Mouse (Mus musculus): ENCODE data around the gene Helb. TPM values are rescaled to one million over a fixed set of nuclear protein-coding genes. Genes with fewer than 3 reads are reported as not detected.
"Not testable (repeated sequence)": the region's sequence is repeated elsewhere in the genome, so short reads cannot be mapped to it uniquely, and the experiment has no call there.

Helb gene
- total and polyA plus RNA-seq, 2 experiments from 2014 or later: 2.1 to 3.9 TPM

DNA sequence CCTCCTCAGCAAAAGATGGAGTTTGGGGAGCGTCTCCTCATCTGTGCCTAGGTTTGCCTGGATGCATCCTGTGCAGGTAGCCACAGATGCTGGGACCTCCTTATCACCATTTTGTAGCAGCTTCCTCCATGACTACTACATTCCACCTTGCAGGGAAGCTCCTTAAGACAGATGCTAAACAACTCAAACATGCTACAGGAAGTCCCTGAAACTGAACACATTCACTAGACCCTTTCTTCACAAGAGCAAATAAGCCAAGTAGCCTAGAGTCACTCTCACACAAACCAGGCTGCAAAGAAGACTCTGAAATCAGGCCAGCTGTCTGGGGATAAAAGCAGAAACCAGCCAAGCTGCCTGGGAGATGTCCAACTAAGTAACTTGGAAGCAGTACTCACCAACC lies 2.5 kb upstream of the Helb start:
- no peak overlapping the region for H3K4me2 ChIP-seq (ENCODE audit: low read depth)
- H3K4me1 ChIP-seq (ENCODE audit: insufficient read depth): peaks cover 5% of the 10 kb centered on the region; the same call in 1 of the 2 replicates
- no peaks in the 10 kb centered on the region for H3K27me3 ChIP-seq (ENCODE audit: insufficient read depth, low read length)
- DNase-seq: no peak
- no peaks in the 10 kb centered on the region for H3K36me3 ChIP-seq (ENCODE audit: insufficient read depth)
- ATAC-seq: no peak
- H3K9me3 ChIP-seq (ENCODE audit: low read length): no peaks in the 10 kb centered on the region
- no peak overlapping the region for H3K4me3 ChIP-seq (ENCODE audit: low read depth, low read length)
- TF ChIP-seq CTCF (IDR thresholded peaks at IDR 0.05; ENCODE audit: low read depth): no peak
- 97% methylated on average over 1 of the region's 1 CpGs for WGBS
- no peak overlapping the region for H3K9ac ChIP-seq
- no peak overlapping the region for H3K27ac ChIP-seq (ENCODE audit: low read depth, low read length)

DNA sequence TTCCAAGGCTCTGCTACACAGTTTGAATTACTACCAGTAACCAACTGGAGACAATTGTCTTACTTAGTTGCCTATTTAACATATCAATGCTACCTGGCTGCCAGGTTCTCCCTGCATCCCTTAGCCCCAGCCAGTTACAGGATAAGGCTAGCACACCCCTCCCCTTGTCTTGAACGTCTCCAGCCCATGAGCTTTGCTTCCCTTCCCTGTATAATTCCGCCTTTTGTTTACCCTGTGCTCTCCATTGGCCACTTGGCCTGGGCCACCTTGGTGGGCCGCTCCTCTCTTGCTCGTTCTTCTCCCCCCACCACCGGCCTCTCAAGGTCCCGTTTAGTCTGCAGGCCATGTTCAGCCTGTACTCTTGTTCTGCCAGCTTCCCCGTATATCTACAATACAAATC lies 1.7 kb upstream of the Helb start:
- Histone ChIP-seq H3K4me3 (ENCODE audit: low read depth, low read length) (no peak overlapping the region), H3K27ac (ENCODE audit: low read depth, low read length) (no peak overlapping the region), H3K9ac (no peak overlapping the region), H3K4me2 (ENCODE audit: low read depth) (no peak overlapping the region), H3K4me1 (ENCODE audit: insufficient read depth) (peaks cover 5% of the 10 kb centered on the region; the same call in 1 of the 2 replicates), H3K9me3 (ENCODE audit: low read length) (no peaks in the 10 kb centered on the region), H3K36me3 (ENCODE audit: insufficient read depth) (no peaks in the 10 kb centered on the region), H3K27me3 (ENCODE audit: insufficient read depth, low read length) (no peaks in the 10 kb centered on the region)
- 41% methylated on average over 7 of the region's 7 CpGs for WGBS
- ATAC-seq: no peak
- DNase-seq: no peak
- TF ChIP-seq CTCF (IDR thresholded peaks at IDR 0.05; ENCODE audit: low read depth): no peak

DNA sequence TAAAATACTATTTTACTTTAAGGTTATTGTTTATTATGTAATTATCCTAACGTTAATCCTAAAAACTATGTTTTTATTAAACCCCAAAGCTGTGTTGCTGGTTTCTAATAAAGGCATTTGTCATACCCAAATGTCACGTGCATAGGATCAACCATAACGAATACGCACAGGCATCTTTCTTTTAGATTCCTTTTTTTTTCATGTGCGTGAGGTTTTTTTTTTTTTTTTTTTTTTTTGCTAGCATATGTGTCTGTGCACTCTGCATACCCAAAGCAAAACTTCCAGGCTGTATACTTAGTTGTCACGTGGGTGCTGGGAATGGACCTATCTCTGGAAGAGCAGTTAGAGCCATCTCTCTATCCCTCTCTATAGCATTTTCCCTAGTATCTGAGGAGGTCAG lies 1.2 kb upstream of the Helb start:
- 74% methylated on average over 6 of the region's 6 CpGs for WGBS
- DNase-seq (no peak), ATAC-seq (no peak)
- H3K9me3 ChIP-seq (ENCODE audit: low read length): no peaks in the 10 kb centered on the region
- H3K36me3 ChIP-seq (ENCODE audit: insufficient read depth): no peaks in the 10 kb centered on the region
- H3K27me3 ChIP-seq (ENCODE audit: insufficient read depth, low read length): no peaks in the 10 kb centered on the region
- H3K4me2 ChIP-seq (ENCODE audit: low read depth): no peak overlapping the region
- no peak overlapping the region for H3K27ac ChIP-seq (ENCODE audit: low read depth, low read length)
- peaks cover 5% of the 10 kb centered on the region; the same call in 1 of the 2 replicates for H3K4me1 ChIP-seq (ENCODE audit: insufficient read depth)
- no peak overlapping the region for H3K4me3 ChIP-seq (ENCODE audit: low read depth, low read length)
- no peak for TF ChIP-seq CTCF (IDR thresholded peaks at IDR 0.05; ENCODE audit: low read depth)
- H3K9ac ChIP-seq: no peak overlapping the region

DNA sequence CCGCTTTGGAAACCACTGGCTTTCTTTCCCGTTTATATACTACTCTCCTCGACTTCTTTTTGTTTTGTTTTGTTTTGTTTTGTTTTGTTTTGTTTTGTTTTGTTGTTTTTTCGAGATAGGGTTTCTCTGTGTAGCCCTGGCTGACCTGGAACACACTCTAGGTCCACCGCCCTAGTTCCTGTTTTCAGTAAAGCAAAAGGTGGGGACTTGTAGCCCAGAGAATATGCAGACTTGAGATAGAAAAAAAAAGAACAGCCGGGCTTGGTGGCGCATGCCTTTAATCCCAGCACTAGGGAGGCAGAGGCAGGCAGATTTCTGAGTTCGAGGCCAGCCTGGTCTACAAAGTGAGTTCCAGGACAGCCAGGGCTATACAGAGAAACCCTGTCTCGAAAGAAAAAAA lies 695 bp upstream of the Helb start:
- not testable (repeated sequence) for ATAC-seq; H3K27ac ChIP-seq (ENCODE audit: low read depth, low read length); DNase-seq; H3K36me3 ChIP-seq (ENCODE audit: insufficient read depth); H3K4me1 ChIP-seq (ENCODE audit: insufficient read depth); H3K9me3 ChIP-seq (ENCODE audit: low read length); H3K27me3 ChIP-seq (ENCODE audit: insufficient read depth, low read length); H3K9ac ChIP-seq
- peak overlapping the region; percentile 74 for H3K4me3 ChIP-seq (ENCODE audit: low read depth, low read length)
- WGBS: 66% methylated on average over 9 of the region's 9 CpGs
- H3K4me2 ChIP-seq (ENCODE audit: low read depth): peak overlapping the region; percentile 83

DNA sequence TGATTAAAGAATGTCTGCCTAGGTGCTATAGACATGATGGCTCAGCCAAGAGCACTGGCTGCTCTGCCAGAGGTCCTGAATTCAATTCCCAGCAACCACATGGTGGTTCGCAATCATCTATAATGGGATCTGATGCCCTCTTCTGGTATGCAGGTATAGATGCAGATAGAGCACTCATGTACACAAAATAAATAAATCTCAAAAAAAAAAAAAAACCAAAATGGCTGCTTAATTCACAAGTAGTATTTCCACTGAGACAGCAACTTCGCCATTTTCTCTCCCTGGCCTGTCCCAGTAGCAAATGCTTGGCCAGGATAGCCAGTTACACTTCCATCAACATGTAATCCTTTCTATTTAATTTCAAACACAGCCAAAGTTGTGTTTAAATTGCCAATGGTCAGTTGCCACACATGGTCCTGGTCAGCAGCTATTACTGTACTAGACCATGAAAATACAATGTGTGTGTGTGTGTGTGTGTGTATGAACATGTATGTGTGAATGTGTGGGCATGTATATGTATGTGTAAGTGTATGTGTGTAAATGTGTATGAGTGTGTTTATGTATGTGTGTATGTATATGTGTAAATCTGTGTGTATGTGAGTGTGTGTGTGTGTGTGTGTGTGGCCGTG lies 982 bp downstream of the Helb start:
- WGBS: 76% methylated on average over 3 of the region's 3 CpGs
- Histone ChIP-seq H3K27ac (ENCODE audit: low read depth, low read length) (no peak overlapping the region), H3K4me1 (ENCODE audit: insufficient read depth) (peaks cover 5% of the 10 kb centered on the region; the same call in 1 of the 2 replicates), H3K36me3 (ENCODE audit: insufficient read depth) (no peaks in the 10 kb centered on the region), H3K4me2 (ENCODE audit: low read depth) (peak overlapping the region; percentile 83), H3K27me3 (ENCODE audit: insufficient read depth, low read length) (no peaks in the 10 kb centered on the region), H3K9me3 (ENCODE audit: low read length) (no peaks in the 10 kb centered on the region), H3K4me3 (ENCODE audit: low read depth, low read length) (peak overlapping the region; percentile 74), H3K9ac (peak overlapping the region; percentile 53; the same call in 1 of the 2 replicates)
- DNase-seq (no peak), ATAC-seq (no peak)
- peak; percentile 22; the same call in 1 of the 2 replicates for TF ChIP-seq CTCF (IDR thresholded peaks at IDR 0.05; ENCODE audit: low read depth)

DNA sequence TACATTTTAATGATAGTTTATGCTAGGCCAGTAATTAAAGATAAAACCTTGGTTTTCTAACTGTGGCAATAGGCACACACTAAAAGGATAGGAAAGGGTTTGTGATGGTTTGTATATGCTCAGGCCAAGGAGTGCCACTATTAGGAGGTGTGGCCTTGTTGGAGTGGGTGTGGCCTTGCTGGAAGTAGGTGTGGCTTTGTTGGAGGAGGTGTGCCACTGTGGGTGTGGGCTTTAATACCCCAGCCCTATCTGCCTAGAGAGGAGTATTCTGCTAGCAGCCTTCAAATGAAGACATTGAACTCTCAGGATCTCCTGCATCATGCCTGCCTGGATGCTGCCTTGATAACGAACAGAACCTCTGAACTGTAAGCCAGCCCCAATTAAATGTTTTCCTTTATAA lies 12.0 kb downstream of the Helb start:
- no peak overlapping the region for H3K9ac ChIP-seq
- no peaks in the 10 kb centered on the region for H3K9me3 ChIP-seq (ENCODE audit: low read length)
- no peaks in the 10 kb centered on the region for H3K27me3 ChIP-seq (ENCODE audit: insufficient read depth, low read length)
- H3K27ac ChIP-seq (ENCODE audit: low read depth, low read length): no peak overlapping the region
- H3K36me3 ChIP-seq (ENCODE audit: insufficient read depth): no peaks in the 10 kb centered on the region
- no peak for ATAC-seq
- no peak overlapping the region for H3K4me3 ChIP-seq (ENCODE audit: low read depth, low read length)
- DNase-seq: no peak
- TF ChIP-seq CTCF (IDR thresholded peaks at IDR 0.05; ENCODE audit: low read depth): no peak
- WGBS: 80% methylated on average over 1 of the region's 1 CpGs
- H3K4me2 ChIP-seq (ENCODE audit: low read depth): no peak overlapping the region
- no peaks in the 10 kb centered on the region for H3K4me1 ChIP-seq (ENCODE audit: insufficient read depth)

DNA sequence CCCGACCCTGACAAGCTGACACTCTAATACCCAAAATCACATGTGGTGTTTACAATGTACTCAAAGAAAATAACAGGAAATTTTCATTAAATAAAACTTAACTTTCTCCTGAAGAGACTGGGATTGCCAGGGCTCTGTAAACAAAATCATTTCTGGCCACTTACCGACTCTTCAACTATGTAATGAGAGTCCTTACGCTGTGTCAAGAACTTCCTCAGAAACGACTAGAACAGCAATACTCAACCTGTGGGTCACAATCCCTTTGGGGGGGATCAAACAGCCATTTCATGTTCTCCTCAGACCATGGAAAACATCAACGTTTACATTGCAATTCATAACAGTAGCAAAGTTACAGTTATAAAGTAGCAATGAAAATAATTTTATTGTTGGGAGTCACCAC lies 15.2 kb downstream of the Helb start:
- H3K36me3 ChIP-seq (ENCODE audit: insufficient read depth): 0 out of 2 replicates have a peak, but pooled peaks cover 9% of the 10 kb centered on the region
- DNase-seq (no peak), ATAC-seq (no peak)
- H3K4me1 ChIP-seq (ENCODE audit: insufficient read depth): no peaks in the 10 kb centered on the region
- H3K27ac ChIP-seq (ENCODE audit: low read depth, low read length): no peak overlapping the region
- H3K4me2 ChIP-seq (ENCODE audit: low read depth): no peak overlapping the region
- no peaks in the 10 kb centered on the region for H3K9me3 ChIP-seq (ENCODE audit: low read length)
- no peak overlapping the region for H3K4me3 ChIP-seq (ENCODE audit: low read depth, low read length)
- 91% methylated on average over 5 of the region's 5 CpGs for WGBS
- TF ChIP-seq CTCF (IDR thresholded peaks at IDR 0.05; ENCODE audit: low read depth): no peak
- H3K27me3 ChIP-seq (ENCODE audit: insufficient read depth, low read length): no peaks in the 10 kb centered on the region
- H3K9ac ChIP-seq: no peak overlapping the region
